Mouse (Mus musculus) ES-Bruce4 (cell line): ENCODE data around the gene Arpp19. TPM values are rescaled to one million over a fixed set of nuclear protein-coding genes. Genes with fewer than 3 reads are reported as not detected.

ENCODE experiments used
- H3K27ac ChIP-seq: 2 replicates; pipeline ENCODE4 v1.5.1; 2012; ENCODE audit warnings: low read length, inconsistent platforms; ENCODE audit not compliant: insufficient read depth
- H3K27me3 ChIP-seq: 2 replicates; pipeline ENCODE4 v1.6.1; 2012; ENCODE audit warnings: mild to moderate bottlenecking, low read length, inconsistent platforms; ENCODE audit not compliant: control insufficient read depth, poor library complexity, insufficient read depth, severe bottlenecking
- H3K36me3 ChIP-seq: 2 replicates; pipeline ENCODE4 v1.6.1; 2012; ENCODE audit warnings: inconsistent platforms, mild to moderate bottlenecking, low read length, moderate library complexity; ENCODE audit not compliant: control insufficient read depth, poor library complexity, insufficient read depth, severe bottlenecking
- H3K4me1 ChIP-seq: one replicate; pipeline ENCODE4 v1.8.1; 2011; ENCODE audit warnings: low read length; ENCODE audit not compliant: control insufficient read depth, insufficient read depth
- H3K4me3 ChIP-seq: 2 replicates; pipeline ENCODE4 v1.5.1; 2011; ENCODE audit warnings: low read depth, mild to moderate bottlenecking, low read length
- H3K9ac ChIP-seq: 2 replicates; pipeline ENCODE4 v1.6.1; 2012; ENCODE audit warnings: low read depth, mild to moderate bottlenecking, inconsistent platforms; ENCODE audit not compliant: poor library complexity, severe bottlenecking
- H3K9me3 ChIP-seq: replicated peaks from 2 replicates; pipeline ENCODE4 v1.6.1; 2012; ENCODE audit warnings: mild to moderate bottlenecking, low read length, inconsistent platforms; ENCODE audit not compliant: control insufficient read depth, poor library complexity, insufficient read depth, severe bottlenecking
- CTCF ChIP-seq: IDR thresholded peaks from one replicate; pipeline ENCODE4 v1.8.1; 2011; ENCODE audit warnings: low read depth, low read length
- EP300 ChIP-seq: IDR thresholded peaks from 2 replicates; pipeline ENCODE4 v1.6.1; 2011; ENCODE audit warnings: low read depth, low read length; ENCODE audit not compliant: insufficient read depth
- POLR2A ChIP-seq: IDR thresholded peaks from one replicate; pipeline ENCODE4 v1.8.1; 2011; ENCODE audit warnings: low read length; ENCODE audit not compliant: insufficient read depth
- polyA plus RNA-seq: library from polyadenylated mRNA; stranded (reverse); fragments of >200 nt; gene quantifications from 2 replicates; pipeline ENCODE4 v1.2.4, GENCODE M21; 2011; ENCODE audit warnings: low read depth; ENCODE audit not compliant: missing spikeins, insufficient read depth, insufficient read length

The Arpp19 gene
- polyA plus RNA-seq, 1 experiment: 262 TPM

DNA sequence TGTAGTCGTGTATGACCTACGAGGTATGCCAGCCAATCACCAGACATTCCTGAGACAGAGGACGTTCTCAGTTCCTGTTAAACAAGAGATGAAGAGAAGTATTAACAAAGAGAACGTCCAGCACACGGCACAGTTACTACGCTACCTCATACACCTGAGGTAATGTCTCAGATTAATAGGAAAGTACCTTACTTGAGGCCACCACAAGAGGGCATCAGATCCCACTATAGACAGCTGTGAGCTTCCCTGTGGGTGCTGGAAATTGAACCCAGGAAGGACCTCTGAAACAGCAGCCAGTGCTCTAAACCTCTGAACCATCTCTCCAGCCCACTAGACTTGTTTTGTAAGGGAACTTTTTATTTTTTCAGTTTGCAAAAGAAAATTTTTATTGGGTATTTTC, 11.7 kb upstream of the Arpp19 start:
- Histone ChIP-seq H3K36me3 (no peaks in the 10 kb centered on the region), H3K4me3 (no peak overlapping the region), H3K9me3 (no peaks in the 10 kb centered on the region), H3K4me1 (no peaks in the 10 kb centered on the region), H3K27me3 (no peaks in the 10 kb centered on the region), H3K9ac (no peak overlapping the region), H3K27ac (no peak overlapping the region)
- TF ChIP-seq POLR2A: no peak
- peak; percentile 42 for TF ChIP-seq CTCF

DNA sequence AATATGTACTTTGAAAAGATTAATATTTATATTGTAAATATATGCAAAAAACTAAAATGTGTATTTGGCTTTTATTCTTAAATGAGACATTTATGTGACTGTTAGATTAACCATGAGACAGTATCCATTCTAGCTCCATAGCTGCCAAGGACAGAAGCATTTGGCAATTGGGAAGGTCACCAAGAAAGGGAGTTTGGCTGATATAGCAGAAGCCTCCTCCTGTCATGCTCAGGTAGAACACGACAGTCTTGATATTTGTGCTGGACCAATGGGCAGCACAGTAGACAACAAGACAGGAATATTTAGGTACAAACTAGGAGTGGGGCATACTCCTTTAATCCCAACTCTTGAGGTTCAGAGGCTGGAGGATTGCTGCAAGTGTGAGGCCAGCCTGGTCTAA, 5.0 kb upstream of the Arpp19 start:
- no peaks in the 10 kb centered on the region for H3K36me3 ChIP-seq
- no peak overlapping the region for H3K9ac ChIP-seq
- H3K9me3 ChIP-seq: no peaks in the 10 kb centered on the region
- H3K4me1 ChIP-seq: no peaks in the 10 kb centered on the region
- H3K4me3 ChIP-seq: no peak overlapping the region
- no peak overlapping the region for H3K27ac ChIP-seq
- no peaks in the 10 kb centered on the region for H3K27me3 ChIP-seq
- no peak for TF ChIP-seq EP300
- no peak for TF ChIP-seq CTCF
- TF ChIP-seq POLR2A: no peak

DNA sequence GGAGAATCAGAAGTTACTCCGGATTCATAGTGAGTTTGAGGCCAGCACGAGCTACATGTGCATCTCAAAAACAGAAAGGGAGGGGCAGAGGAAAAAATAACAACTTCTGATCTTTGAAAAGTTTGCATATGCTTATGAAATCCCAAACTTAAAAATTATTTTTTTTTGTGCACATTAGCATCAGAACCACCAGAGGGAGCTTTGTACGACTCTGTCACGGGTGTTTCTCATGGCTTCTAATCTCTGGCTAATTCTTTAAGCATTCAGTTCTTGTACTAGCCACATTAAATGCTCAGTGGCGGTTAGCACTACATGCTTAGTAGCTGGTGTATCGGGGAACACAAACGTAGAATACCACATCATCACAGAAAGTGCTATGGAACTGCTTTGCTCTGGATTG, 4.3 kb upstream of the Arpp19 start:
- no peaks in the 10 kb centered on the region for H3K27me3 ChIP-seq
- no peak overlapping the region for H3K9ac ChIP-seq
- no peaks in the 10 kb centered on the region for H3K36me3 ChIP-seq
- H3K27ac ChIP-seq: no peak overlapping the region
- H3K4me1 ChIP-seq: no peaks in the 10 kb centered on the region
- no peak overlapping the region for H3K4me3 ChIP-seq
- H3K9me3 ChIP-seq: no peaks in the 10 kb centered on the region
- no peak for TF ChIP-seq CTCF
- TF ChIP-seq POLR2A: no peak
- no peak for TF ChIP-seq EP300

DNA sequence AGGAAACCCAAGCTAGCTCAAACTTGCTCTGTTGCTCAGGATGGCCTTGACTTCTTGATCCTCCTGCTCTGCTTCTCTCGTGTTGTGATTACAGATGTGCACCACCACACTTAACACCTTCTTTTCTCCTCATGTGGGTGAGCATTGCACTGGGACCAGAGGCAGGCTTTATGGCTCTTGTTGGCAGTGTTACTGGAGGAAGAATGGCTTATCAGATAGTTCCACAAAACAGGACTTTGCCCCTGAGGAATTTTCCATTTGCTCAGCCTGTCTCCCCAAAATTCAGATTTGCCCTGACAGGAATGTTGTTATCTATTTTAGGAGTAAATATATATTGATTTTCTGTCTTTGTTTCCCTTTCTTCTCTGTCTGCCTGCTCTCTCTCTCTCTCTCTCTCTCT, 2.7 kb upstream of the Arpp19 start:
- no peaks in the 10 kb centered on the region for H3K9me3 ChIP-seq
- H3K27me3 ChIP-seq: no peaks in the 10 kb centered on the region
- no peak overlapping the region for H3K9ac ChIP-seq
- no peaks in the 10 kb centered on the region for H3K4me1 ChIP-seq
- no peak overlapping the region for H3K4me3 ChIP-seq
- TF ChIP-seq POLR2A (no peak), EP300 (no peak), CTCF (no peak)
- no peak overlapping the region for H3K27ac ChIP-seq
- H3K36me3 ChIP-seq: no peaks in the 10 kb centered on the region; the same call in 1 of the 2 replicates

DNA sequence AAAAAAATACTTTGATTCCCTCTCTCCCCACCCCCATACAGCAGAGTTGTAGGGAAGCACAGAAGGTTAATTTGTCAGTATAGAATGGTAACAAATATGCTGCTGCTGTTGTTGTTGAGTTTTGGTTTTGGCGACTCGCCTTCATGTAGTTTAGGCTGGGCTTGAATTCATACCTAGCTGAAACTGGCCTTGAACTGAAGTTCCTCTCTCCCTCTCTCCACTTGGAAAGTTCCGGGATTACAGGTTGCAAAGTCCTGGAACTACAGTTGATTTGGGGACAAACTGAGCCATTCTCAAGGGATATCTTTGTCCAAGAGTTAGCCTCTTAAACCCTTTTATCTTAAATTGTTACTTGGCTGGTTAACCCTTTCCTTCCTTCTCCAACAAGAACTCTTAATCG, 1.5 kb upstream of the Arpp19 start:
- H3K27me3 ChIP-seq: no peaks in the 10 kb centered on the region
- H3K36me3 ChIP-seq: no peaks in the 10 kb centered on the region; the same call in 1 of the 2 replicates
- no peak overlapping the region for H3K4me3 ChIP-seq
- H3K27ac ChIP-seq: no peak overlapping the region
- no peaks in the 10 kb centered on the region for H3K9me3 ChIP-seq
- TF ChIP-seq CTCF (no peak), EP300 (no peak), POLR2A (no peak)
- H3K4me1 ChIP-seq: no peaks in the 10 kb centered on the region
- H3K9ac ChIP-seq: no peak overlapping the region

DNA sequence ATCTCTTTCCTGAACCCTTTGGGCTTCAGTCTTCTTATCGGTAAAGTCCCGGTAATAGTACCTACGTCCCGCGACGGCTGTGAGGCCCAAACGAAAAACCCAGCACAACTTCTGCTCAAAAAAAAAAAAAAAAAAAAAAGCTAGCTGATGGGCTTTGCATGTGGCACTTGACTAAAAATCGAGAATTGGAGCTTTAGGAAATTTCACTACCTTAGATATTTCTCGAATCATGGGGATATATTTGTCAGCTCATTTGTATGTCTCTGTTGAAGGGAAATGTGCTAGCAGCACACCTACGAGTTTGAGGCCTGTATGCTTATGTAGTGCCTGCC, 909 bp downstream of the Arpp19 start:
- TF ChIP-seq POLR2A (no peak), EP300 (no peak), CTCF (no peak)
- no peak overlapping the region for H3K27ac ChIP-seq

DNA sequence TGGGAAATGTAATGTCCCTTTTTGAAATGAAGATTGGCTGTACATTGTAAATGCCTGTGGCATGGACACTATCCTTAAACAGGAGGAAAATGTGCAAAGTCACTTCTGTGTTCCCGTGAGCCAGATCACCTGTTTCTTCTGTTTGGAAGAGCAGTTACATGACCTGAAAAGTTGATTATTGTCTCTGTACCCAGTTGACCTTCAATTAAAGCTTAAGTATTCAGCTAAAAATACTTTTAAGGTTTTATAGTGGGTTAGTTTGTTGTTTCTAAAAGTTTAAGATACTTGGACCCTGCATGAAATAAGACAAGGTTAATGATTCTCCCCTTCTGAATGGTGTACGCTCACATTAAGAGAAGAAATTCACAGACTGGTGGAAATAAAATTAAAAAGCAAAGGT, 3.2 kb downstream of the Arpp19 start:
- Histone ChIP-seq H3K9ac (no peak overlapping the region), H3K27ac (no peak overlapping the region), H3K9me3 (no peaks in the 10 kb centered on the region), H3K36me3 (peaks cover 20% of the 10 kb centered on the region), H3K4me1 (no peaks in the 10 kb centered on the region), H3K27me3 (no peaks in the 10 kb centered on the region), H3K4me3 (no peak overlapping the region)
- TF ChIP-seq POLR2A (no peak), EP300 (no peak), CTCF (no peak)

More for the DNA sequence above, 909 bp downstream of the Arpp19 start:
- Histone ChIP-seq H3K9me3 (no peaks in the 10 kb centered on the region), H3K9ac (peak overlapping the region; percentile 93), H3K4me1 (no peaks in the 10 kb centered on the region), H3K27me3 (no peaks in the 10 kb centered on the region), H3K36me3 (peaks cover 7% of the 10 kb centered on the region), H3K4me3 (peak overlapping the region; percentile 77)
